Mouse (Mus musculus) right cerebral cortex, adult 2 months (tissue): Measurements from ENCODE around the gene Tmem259.

Experiments used
- DNase-seq, 2 experiments: peaks; one replicate each; pipeline ENCODE4 v3.0.0; 2021 to 2022; ENCODE audit warnings: low spot score in 2 of 2

Gene Tmem259

GRCm38 (mm10) chr10:80016511-80016910 is 32.4 kb upstream of the Tmem259 start, which contains the start of gene Arhgap45:
Gene Arhgap45, plus strand, starts transcription at chr10:80016653.
- DNase-seq = no peak

- DNase-seq = no peak
Measured at GRCm38 (mm10) chr10:80015583-80015982, 31.5 kb upstream of the Tmem259 start.

- DNase-seq = no peak
Measured at GRCm38 (mm10) chr10:80014484-80015290, 30.6 kb upstream of the Tmem259 start.

- no peak for DNase-seq
Measured at GRCm38 (mm10) chr10:80013609-80014008, 29.5 kb upstream of the Tmem259 start.

DNA sequence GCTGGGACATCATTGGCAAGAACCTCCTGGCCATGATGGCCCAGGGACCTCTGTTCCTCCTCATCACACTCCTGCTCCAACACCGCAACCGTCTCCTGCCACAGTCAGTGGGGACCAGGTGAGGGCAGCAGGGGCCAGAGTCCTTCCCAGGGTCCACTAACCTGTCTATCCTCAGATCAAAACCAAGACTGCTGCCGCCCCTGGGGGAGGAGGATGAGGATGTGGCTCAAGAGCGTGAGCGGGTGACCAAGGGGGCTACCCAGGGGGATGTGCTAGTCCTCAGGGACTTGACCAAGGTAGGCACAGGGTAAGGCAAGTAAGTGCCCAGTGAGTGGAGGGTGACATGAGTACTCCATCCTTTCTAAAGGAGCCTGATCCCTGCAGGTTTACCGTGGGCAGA is 27.6 kb upstream of the Tmem259 start:
- no peak for DNase-seq

GRCm38 (mm10) chr10:80004233-80004705 is 20.1 kb upstream of the Tmem259 start:
- DNase-seq = no peak

- DNase-seq = no peak
Measured at GRCm38 (mm10) chr10:80003374-80004232, 19.5 kb upstream of the Tmem259 start.

DNA sequence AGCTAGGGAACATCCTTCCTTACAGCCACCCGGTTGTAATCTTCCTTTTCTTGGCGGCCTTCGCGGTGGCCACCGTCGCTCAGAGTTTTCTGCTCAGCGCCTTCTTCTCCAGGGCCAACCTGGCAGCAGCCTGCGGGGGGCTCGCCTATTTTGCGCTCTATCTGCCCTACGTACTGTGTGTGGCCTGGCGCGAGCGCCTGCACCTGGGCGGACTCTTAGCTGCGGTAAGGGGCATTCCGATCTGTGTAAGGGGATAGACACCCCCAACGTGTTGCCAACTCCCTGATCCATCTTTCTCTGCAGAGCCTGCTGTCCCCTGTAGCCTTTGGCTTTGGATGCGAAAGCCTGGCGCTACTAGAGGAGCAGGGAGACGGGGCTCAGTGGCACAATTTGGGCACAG is 18.7 kb upstream of the Tmem259 start:
- DNase-seq = no peak

DNA sequence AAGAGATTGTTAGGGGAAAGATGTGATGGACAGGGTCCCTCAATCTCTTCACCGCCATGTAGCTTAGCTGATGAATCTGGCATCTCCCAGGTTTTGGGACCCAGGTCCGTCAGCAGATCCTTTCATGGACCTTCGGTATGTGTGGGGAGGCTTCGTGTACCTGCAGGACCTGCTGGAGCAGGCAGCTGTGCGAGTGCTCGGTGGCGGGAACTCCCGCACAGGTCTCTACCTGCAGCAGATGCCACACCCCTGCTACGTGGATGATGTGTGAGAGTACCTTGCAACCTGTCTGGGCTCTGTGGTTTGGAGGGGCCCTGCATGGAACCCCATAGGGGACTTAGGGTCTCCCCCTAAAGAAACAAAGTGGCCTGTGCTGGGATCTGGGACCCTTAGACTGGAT is 17.8 kb upstream of the Tmem259 start:
- DNase-seq = no peak

DNA sequence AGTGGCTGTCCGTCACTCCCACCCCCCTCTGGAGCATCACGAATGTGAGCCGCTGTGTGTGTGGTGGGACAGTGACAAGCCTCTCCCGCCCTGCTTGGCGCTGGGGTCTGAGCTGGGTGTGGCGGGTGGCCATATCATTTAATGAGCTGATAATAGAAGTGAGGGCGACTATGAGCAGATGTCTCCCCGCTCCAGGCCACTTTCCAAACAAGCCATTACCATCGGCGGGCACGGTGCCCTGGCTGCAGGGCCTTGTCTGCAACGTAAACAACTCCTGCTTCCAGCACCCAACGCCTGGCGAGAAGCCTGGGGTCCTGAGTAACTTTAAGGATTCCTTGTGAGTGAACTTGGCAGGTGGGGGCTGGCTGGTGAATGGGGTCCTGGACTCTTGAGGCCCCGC is 13.7 kb upstream of the Tmem259 start:
- DNase-seq = no peak

GRCm38 (mm10) chr10:79997034-79997760 is 13.1 kb upstream of the Tmem259 start:
- DNase-seq = peak; percentile 73 to 79

GRCm38 (mm10) chr10:79996272-79997033 is 12.3 kb upstream of the Tmem259 start, which contains the start of gene Abca7:
Gene Abca7, plus strand, starts transcription at chr10:79996494.
- DNase-seq = peak; percentile 95 to 97

GRCm38 (mm10) chr10:79995636-79996035 is 11.5 kb upstream of the Tmem259 start:
- DNase-seq = no peak

DNA sequence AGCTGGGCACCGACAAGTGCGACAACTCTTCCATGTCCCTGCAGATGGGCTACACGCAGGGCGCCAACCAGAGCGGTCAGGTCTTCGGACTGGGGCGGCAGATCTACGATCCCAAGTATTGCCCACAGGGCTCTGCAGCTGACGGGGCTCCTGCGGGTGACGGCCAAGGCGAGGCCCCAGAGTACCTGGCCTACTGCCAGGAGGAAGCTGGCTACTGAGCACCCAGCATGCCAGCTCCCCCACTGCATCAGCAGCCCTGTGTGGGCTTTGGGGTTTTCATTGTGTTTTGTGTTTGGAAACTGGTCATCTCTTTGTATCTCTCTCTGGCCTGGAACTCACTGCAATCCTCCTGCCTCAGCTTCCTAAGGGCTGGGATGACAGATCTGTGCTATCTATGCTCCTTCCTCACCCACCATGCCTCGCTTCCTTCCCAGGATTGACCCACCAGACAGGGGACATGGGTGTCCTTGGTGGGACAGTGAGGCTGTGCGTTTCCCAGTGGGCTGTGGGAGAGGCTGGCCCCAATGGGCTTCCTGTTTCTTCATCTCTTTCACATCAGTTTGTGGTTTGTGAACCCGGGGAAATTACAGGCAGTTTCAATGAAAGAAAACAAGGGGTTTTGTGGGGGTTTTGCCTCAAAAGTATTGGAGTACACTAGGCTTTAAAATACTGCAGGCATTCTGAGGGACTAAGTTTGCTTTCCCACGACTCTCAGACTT is 10.4 kb upstream of the Tmem259 start:
- DNase-seq = no peak

DNA sequence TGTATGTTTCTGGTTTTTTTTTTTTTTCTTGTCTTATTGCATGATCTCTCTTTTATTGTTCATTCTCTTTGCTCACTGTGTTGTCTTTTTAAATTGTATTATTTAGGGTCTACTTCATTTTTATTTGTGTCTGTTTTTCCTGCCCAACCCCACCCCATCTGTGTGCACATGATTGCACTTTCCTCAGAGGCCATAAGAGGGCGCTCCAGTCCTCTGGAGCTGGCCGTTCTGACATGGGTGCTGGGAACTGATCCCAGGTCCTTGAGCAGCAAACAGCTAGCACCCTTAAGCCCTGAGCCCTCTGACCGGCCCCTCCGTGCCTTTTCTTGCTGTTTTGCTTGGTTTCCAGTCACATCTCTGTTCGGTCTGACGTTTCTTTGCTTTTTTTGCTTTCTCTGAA is 7.4 kb upstream of the Tmem259 start:
- no peak for DNase-seq

GRCm38 (mm10) chr10:79991099-79991498 is 7.0 kb upstream of the Tmem259 start:
- no peak for DNase-seq

GRCm38 (mm10) chr10:79989870-79990269 is 5.7 kb upstream of the Tmem259 start:
- DNase-seq = no peak

DNA sequence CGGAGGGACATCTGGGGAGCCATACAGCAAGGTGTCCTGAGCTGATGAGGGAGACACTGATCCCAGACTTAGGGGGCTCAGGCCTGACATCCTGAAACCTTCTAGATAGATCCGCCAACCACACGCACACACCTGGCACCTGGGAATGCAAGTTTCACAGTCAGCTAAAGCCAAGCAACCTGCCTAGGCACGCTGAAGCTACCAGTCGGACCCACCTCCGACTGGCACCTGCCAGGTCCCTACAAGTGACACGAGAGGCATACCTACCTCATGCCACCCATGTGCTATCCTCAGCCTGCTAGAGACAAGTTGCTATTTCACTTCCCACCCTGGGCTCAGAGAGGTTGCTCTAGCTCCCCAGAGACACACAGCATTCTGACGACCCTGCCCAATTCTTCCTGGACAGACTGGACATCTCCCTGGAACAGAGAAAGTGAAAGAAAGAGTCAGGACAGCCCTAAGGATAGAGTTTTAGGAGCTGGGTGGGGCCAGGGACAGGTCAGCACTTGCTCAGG is 5.2 kb upstream of the Tmem259 start:
- DNase-seq = no peak

GRCm38 (mm10) chr10:79988506-79989271 is 4.6 kb upstream of the Tmem259 start, which contains the start of gene Cnn2:
Gene Cnn2, plus strand, starts transcription at chr10:79988584.
- no peak for DNase-seq
